Mouse (Mus musculus) right cerebral cortex, postnatal 25 days (tissue): Measurements from ENCODE around the gene Scgb1a1.
A peak's percentile ranks its signal among the peaks of the same experiment; 100 is the strongest.
"Not testable (repeated sequence)": the region's sequence is repeated elsewhere in the genome, so short reads cannot be mapped to it uniquely, and the experiment has no call there.

Source experiments
- DNase-seq: peaks from one replicate; pipeline ENCODE4 v3.0.0; 2022

Scgb1a1 gene

GRCm38 (mm10) chr19:9099751-9100150, 12.0 kb upstream of the Scgb1a1 start:
- DNase-seq = no peak

- no peak for DNase-seq
Measured at GRCm38 (mm10) chr19:9097441-9097840, 9.7 kb upstream of the Scgb1a1 start.

GRCm38 (mm10) chr19:9095111-9095510, 7.4 kb upstream of the Scgb1a1 start:
- DNase-seq = no peak

- no peak for DNase-seq
Measured at GRCm38 (mm10) chr19:9090709-9091108, 3.0 kb upstream of the Scgb1a1 start.

- no peak for DNase-seq
Measured at GRCm38 (mm10) chr19:9090191-9090590, 2.4 kb upstream of the Scgb1a1 start.

GRCm38 (mm10) chr19:9083892-9084291, 3.9 kb downstream of the Scgb1a1 start:
- DNase-seq = not testable (repeated sequence)

- DNase-seq = no peak
Measured at GRCm38 (mm10) chr19:9083010-9083355, 4.8 kb downstream of the Scgb1a1 start.

- peak; percentile 58 for DNase-seq
Measured at GRCm38 (mm10) chr19:9082191-9083009, 5.4 kb downstream of the Scgb1a1 start.

GRCm38 (mm10) chr19:9081311-9082190, 6.2 kb downstream of the Scgb1a1 start:
- no peak for DNase-seq

GRCm38 (mm10) chr19:9079916-9080315, 7.8 kb downstream of the Scgb1a1 start:
- DNase-seq = no peak

GRCm38 (mm10) chr19:9076982-9077660, 10.6 kb downstream of the Scgb1a1 start:
- DNase-seq = no peak

- no peak for DNase-seq
Measured at GRCm38 (mm10) chr19:9076035-9076434, 11.7 kb downstream of the Scgb1a1 start.

- DNase-seq = no peak
Measured at GRCm38 (mm10) chr19:9075558-9075957, 12.2 kb downstream of the Scgb1a1 start.

GRCm38 (mm10) chr19:9074424-9074823, 13.3 kb downstream of the Scgb1a1 start:
- no peak for DNase-seq

GRCm38 (mm10) chr19:9073776-9074411, 13.9 kb downstream of the Scgb1a1 start:
- DNase-seq = no peak

- DNase-seq = no peak
Measured at GRCm38 (mm10) chr19:9072157-9072530, 15.6 kb downstream of the Scgb1a1 start.

GRCm38 (mm10) chr19:9071456-9072156, 16.2 kb downstream of the Scgb1a1 start:
- DNase-seq = no peak

GRCm38 (mm10) chr19:9070316-9070715, 17.4 kb downstream of the Scgb1a1 start:
- DNase-seq = no peak

- DNase-seq = peak; percentile 34
Measured at GRCm38 (mm10) chr19:9069687-9070307, 18.0 kb downstream of the Scgb1a1 start.

GRCm38 (mm10) chr19:9067292-9067691, 20.5 kb downstream of the Scgb1a1 start:
- DNase-seq = no peak
